7 mouse cellular contexts compared by ENCODE assay signal in genomic region chr7:16401991-16402431, GRCm38 (mm10). TPM values are rescaled to one million over a fixed set of nuclear protein-coding genes. Genes with fewer than 3 reads are reported as not detected.
A peak's percentile ranks its signal among the peaks of the same experiment; 100 is the strongest.
DNase-seq lines count a peak whose midpoint lies in the region; ATAC-seq and TF ChIP-seq lines count a peak whose summit lies in the region.

No protein-coding gene starts in this region.

- peak overlapping the region; percentile 100 for H3K27ac ChIP-seq in embryonic facial prominence, embryonic 10.5 days (replicated peaks)
- H3K27ac ChIP-seq in heart, embryonic 16.5 days (ENCODE audit: low read length), result peak overlapping the region; percentile 100
- H3K27ac ChIP-seq in small intestine, adult 2 months (ENCODE audit: insufficient read depth, low read depth, low read length), result peak overlapping the region; percentile 100

- no peak for ATAC-seq in heart, embryonic 16.5 days (replicated peaks; ENCODE audit: extremely low read depth, insufficient read depth, low FRiP score)

- no peak for TF ChIP-seq CTCF in E14TG2a.4 (conservative IDR thresholded peaks at IDR 0.05; ENCODE audit: low read length)
- no peak for TF ChIP-seq CTCF in small intestine, adult 2 months (IDR thresholded peaks at IDR 0.05; ENCODE audit: extremely low read depth, insufficient read length, insufficient replicate concordance, low read depth, low read length)

- H3K36me3 ChIP-seq in E14TG2a.4 (ENCODE audit: insufficient read depth, low read length), result peaks cover 37% of the 10 kb centered on the region
- peaks cover 24% of the 10 kb centered on the region for H3K36me3 ChIP-seq in embryonic facial prominence, embryonic 10.5 days (replicated peaks)
- H3K36me3 ChIP-seq in heart, embryonic 16.5 days (ENCODE audit: control insufficient read depth, insufficient read depth), result no peaks in the 10 kb centered on the region
- no peaks in the 10 kb centered on the region; the same call in 1 of the 2 replicates for H3K36me3 ChIP-seq in small intestine, adult 2 months (ENCODE audit: control insufficient read depth, insufficient read depth, low read length)

- 0% methylated on average over 17 of the region's 17 CpGs for WGBS in embryonic facial prominence, embryonic 10.5 days
- under 1% methylated on average over 17 of the region's 17 CpGs for WGBS in heart, embryonic 16.5 days
- WGBS in small intestine, adult 2 months, result under 1% methylated on average over 17 of the region's 17 CpGs

- peaks cover 60% of the 10 kb centered on the region for H3K4me1 ChIP-seq in E14TG2a.4 (replicated peaks; ENCODE audit: low read depth, low read length)
- peaks cover 40% of the 10 kb centered on the region for H3K4me1 ChIP-seq in embryonic facial prominence, embryonic 10.5 days
- peaks cover 40% of the 10 kb centered on the region for H3K4me1 ChIP-seq in heart, embryonic 16.5 days (ENCODE audit: control insufficient read depth, insufficient read depth, low read length)
- peaks cover 33% of the 10 kb centered on the region for H3K4me1 ChIP-seq in small intestine, adult 2 months (ENCODE audit: control insufficient read depth, insufficient read depth, insufficient read length, low read length)

- peak overlapping the region; percentile 100 for H3K9ac ChIP-seq in heart, embryonic 16.5 days (ENCODE audit: low read length)

- peak; percentile 44 for DNase-seq in ZHBTc4 (ENCODE audit: low read depth, low spot score)
- DNase-seq in embryonic facial prominence, embryonic 10.5 days (ENCODE audit: low spot score), result peak; percentile 49
- peak; percentile 33 for DNase-seq in layer of hippocampus, adult 9-11 months
- DNase-seq in lung, postnatal 10 days, result peak; percentile 70

- peak; percentile 52; the same call in 1 of the 2 replicates for TF ChIP-seq POLR2A in small intestine, adult 2 months (IDR thresholded peaks at IDR 0.05; ENCODE audit: low read depth, low read length)

- H3K4me3 ChIP-seq in E14TG2a.4 (replicated peaks; ENCODE audit: low read length), result peak overlapping the region; percentile 94
- peak overlapping the region; percentile 97 for H3K4me3 ChIP-seq in embryonic facial prominence, embryonic 10.5 days
- peak overlapping the region; percentile 93 for H3K4me3 ChIP-seq in heart, embryonic 16.5 days (ENCODE audit: low read length)
- H3K4me3 ChIP-seq in small intestine, adult 2 months (ENCODE audit: low read depth, low read length), result peak overlapping the region; percentile 76

- H3K4me2 ChIP-seq in heart, embryonic 16.5 days (ENCODE audit: low read depth, low read length), result peak overlapping the region; percentile 81

- no peaks in the 10 kb centered on the region for H3K9me3 ChIP-seq in E14TG2a.4 (ENCODE audit: low read length)
- H3K9me3 ChIP-seq in embryonic facial prominence, embryonic 10.5 days, result no peaks in the 10 kb centered on the region
- H3K9me3 ChIP-seq in heart, embryonic 16.5 days (replicated peaks; ENCODE audit: control insufficient read depth, low read length), result no peaks in the 10 kb centered on the region

- no peaks in the 10 kb centered on the region for H3K27me3 ChIP-seq in E14TG2a.4 (ENCODE audit: insufficient read depth, low read length)
- no peaks in the 10 kb centered on the region for H3K27me3 ChIP-seq in embryonic facial prominence, embryonic 10.5 days (replicated peaks; ENCODE audit: low read depth, poor library complexity, severe bottlenecking)
- H3K27me3 ChIP-seq in heart, embryonic 16.5 days (ENCODE audit: control insufficient read depth, insufficient read depth, low read length), result no peaks in the 10 kb centered on the region
- no peaks in the 10 kb centered on the region for H3K27me3 ChIP-seq in small intestine, adult 2 months (ENCODE audit: control insufficient read depth, insufficient read depth, low read length)

RNA-seq across cellular contexts. Expression of gene Zc3h4, which starts 1.3 kb away (rescaled TPM):
- 20.5 and 22.2 TPM in 2 replicates for polyA plus RNA-seq in embryonic facial prominence, embryonic 10.5 days (2016; fragmentation: Nextera tagmentation; extraction: Ambion mirVana)
- 8.5 and 9.0 TPM in 2 replicates for polyA plus RNA-seq in heart, embryonic 16.5 days (2015; fragmentation: Nextera tagmentation; extraction: Ambion mirVana)
- 23.3 and 60.6 TPM in 2 replicates for polyA plus RNA-seq in small intestine, adult 2 months (2012; rRNA removed)

RNA-seq across cellular contexts. Expression of gene Sae1, which starts 14.4 kb away (rescaled TPM):
- 479 and 497 TPM in 2 replicates for polyA plus RNA-seq in embryonic facial prominence, embryonic 10.5 days (2016; fragmentation: Nextera tagmentation; extraction: Ambion mirVana)
- 211 and 235 TPM in 2 replicates for polyA plus RNA-seq in heart, embryonic 16.5 days (2015; fragmentation: Nextera tagmentation; extraction: Ambion mirVana)
- 9.8 and 15.0 TPM in 2 replicates for polyA plus RNA-seq in small intestine, adult 2 months (2012; rRNA removed)

RNA-seq across cellular contexts. Expression of gene Tmem160, which starts 50.6 kb away (rescaled TPM):
- 71.5 and 76.4 TPM in 2 replicates for polyA plus RNA-seq in embryonic facial prominence, embryonic 10.5 days (2016; fragmentation: Nextera tagmentation; extraction: Ambion mirVana)
- 81.6 and 82.1 TPM in 2 replicates for polyA plus RNA-seq in heart, embryonic 16.5 days (2015; fragmentation: Nextera tagmentation; extraction: Ambion mirVana)
- 156 and 330 TPM in 2 replicates for polyA plus RNA-seq in small intestine, adult 2 months (2012; rRNA removed)

Comparison
In these comparisons a context has a peak if more than half of its experiments do, and no peak if none do; other contexts are left out.
1. RNA of gene Sae1, which starts 14.4 kb away (polyA plus RNA-seq): 479 to 497 TPM in embryonic facial prominence, embryonic 10.5 days and 211 to 235 TPM in heart, embryonic 16.5 days; 9.8 to 15.0 TPM in small intestine, adult 2 months; every median in the first group is over 10 times any median in the second.
2. Peak in every context shown above with its lines, with median percentiles within 50 percentile points of each other: H3K4me3 ChIP-seq, DNase-seq and H3K27ac ChIP-seq.